Mouse (Mus musculus): ENCODE measurements around the gene F2rl1.

Gene F2rl1

DNA sequence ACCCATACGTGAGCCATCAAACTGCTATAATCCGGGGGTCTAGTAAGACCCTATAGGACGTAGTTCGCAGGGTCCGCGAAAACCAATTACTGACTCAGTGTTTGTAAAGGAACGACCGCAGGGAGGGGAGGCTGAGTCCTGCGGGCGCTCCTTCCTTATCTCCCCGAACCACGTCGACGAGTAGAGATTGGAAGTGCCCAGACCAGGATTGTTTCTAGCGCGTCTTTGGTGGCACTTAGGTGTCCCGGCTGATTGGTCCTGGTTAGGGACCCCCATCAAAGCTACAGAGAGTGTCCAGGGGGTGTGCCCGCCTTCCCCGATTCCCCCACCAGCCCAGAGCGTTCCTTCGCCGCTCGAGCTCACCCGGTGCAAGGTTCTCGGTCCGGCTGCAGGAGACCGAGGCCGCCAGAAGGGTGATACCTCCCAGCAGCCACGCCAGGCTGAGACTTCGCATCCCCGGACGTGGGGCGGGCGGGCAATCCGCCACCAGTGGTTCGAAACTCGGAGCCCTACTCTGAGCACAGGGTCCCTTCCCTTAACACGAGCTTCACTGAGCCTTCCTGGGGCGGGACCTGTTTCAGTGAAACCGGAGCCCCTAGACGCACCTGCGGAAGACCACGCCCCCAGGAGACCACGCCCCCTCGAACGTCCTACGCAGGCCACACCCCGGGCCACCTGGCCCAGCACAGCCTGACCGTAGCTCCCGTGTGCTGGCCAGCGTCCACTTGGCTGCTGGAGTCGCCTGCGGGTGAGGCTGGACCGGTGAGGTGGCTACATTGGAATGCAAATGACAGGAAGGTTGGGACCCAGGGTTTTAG lies at the start of gene F2rl1:
TSS of gene F2rl1 (minus strand) at position 554 of the 818 bp plus-strand sequence.
- DNase-seq (ENCODE audit: low read depth), result peak; percentile 74

DNA sequence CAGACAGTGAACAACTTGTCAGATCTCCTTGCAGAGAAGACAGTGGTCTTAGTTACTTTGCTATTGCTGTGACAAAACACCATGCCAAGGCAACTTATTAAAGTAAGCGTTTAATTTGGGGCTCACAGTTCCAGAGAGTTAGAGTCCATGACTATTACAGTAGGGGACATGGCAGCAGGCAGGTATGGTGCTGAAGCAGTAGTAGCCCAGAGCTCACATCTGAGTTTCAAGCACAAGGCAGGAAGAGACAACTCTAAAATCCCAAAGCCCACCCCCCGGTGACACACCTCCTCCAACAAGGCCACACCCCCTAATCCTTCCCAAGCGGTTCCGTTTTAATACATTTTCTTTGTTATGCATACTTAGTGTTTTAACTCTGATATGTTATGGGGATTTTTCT lies 45.9 kb upstream of the F2rl1 start:
- no peak for DNase-seq (ENCODE audit: low read depth)

DNA sequence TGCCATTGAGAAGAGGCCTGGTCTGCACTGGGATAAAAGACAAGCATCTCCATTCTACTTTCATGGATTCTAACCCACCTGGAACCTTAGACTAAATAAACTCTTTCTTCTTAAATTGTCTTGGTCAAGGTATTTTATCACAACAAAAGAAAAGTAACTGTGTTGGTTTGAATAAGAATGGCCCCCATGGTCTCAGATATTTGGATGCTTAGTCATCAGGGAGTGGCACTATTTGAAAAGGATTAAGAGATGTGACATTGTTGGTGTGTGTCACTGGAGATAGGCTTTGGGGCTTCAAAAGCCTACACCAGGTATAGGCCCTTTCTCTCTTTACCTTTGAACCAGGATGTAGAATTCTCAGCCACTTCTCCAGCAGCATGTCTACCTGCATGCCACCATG lies 44.3 kb upstream of the F2rl1 start:
- no peak for DNase-seq (ENCODE audit: low read depth)

DNA sequence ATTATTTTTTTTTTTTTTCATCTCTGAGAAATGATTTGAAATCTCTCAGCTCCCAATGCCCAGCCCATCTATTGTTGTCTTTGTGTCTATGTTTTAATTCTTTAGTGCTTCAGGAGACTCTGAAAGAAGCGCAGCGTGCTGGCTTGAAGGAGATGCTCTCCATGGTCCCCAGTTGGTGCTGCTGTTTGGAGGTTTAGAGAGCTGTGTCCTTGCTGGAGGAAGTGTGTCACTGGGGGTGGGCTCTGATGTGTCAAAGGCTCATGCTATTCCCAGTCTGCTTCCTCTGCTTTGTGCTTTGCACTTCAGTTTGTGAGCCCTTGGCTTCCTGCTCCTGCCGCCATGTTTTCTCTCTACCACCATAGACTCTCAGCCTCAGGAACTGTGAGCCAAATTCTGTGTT lies 43.3 kb upstream of the F2rl1 start:
- no peak for DNase-seq (ENCODE audit: low read depth)

DNA sequence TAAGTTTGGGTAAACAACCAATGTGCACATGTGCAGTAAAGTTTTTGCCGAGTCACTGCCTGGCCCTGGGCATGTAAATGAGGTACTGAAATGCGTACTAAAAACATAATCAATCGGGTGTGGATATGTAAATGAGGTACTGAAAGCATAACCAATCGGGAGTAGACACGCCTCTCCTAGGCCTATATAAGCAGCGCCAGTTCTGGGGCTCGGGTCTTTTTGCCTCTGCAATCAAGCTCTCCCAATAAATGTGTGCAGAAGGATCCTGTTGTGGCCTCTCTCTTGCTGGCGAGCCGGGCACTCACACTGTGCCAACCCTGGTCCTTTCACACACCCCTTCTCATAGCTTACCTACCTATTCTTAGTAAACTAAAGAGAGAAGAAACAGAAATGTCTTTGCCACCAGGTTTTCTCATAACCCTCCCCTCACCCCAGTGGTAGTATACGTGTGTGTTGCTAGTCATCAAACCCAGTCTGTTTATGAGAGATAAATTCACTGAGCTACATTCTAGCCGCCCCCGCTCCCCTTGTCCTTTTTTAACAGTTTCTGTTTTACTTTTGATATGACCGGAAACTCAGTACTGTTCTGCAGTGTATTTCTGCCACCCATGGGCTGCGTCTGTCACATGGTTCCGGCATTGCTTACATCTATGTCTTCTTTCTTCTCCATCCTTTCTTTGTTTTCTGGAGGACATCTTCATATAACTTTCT lies 42.0 kb upstream of the F2rl1 start:
- peak; percentile 29 for DNase-seq (ENCODE audit: low read depth)

DNA sequence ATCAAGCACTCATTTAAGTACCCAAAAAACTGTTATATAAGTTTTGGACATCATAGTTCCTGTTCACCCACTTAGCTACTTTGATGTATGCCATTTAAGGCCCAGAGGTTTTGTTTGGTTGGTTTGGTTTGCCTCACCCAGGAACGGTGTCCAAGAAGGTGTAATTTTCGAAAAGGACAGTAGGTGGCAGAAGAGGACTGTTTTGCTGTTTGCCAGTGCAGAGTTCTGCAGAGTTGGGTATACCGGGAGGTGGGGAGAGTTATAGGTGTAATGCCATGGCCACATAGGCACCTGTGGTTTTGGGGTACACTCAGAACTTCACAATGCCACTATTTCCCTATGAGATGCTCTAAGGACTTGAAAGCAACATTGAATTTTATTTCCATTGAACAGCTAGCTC lies 38.7 kb upstream of the F2rl1 start:
- DNase-seq (ENCODE audit: low read depth), result peak; percentile 91

DNA sequence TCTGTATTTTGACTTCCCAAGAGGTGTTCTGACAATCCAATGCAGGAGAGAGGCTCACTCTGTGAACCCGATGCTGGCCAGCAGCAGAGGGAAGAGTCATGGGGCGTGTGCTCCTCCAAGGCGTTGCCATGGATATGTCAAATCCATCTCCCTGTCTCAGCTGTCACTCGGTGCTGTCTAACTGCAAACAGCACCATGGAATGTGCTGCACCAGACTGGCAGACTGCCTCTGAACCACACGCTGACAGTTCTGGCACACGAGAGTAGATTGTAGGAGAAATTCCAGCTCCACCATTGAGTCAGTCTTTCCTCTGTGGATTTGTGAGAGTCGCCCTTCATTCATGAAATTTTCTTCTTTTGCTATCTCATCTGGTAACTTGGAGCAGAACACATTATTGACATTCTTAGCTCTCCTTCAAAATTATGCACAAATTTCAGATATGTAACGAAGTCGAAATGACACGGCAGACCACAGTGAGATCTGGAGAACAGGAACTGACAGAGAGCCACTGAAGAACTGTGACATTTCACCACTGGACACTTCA lies 38.1 kb upstream of the F2rl1 start:
- DNase-seq (ENCODE audit: low read depth), result no peak

DNA sequence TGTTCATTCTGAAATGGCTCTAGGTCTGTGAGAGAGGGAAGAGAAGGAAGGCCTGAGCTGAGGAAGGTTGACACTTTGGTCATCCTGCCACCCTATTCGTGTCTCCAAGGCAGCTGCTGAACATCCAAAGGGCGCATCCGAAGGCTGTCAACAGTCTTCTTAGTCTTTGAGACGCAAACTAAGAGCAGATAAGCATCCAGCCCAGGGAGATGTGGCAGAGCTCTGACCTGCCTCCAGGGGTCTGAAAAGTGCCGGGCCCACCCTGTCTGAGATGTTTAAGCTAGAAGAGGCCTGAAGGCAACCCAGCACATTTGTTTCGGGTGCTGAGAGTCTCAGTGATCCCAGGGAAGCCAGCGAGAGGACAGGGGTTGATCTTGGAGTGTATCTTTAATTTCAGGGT lies 32.3 kb upstream of the F2rl1 start:
- no peak for DNase-seq (ENCODE audit: low read depth)

DNA sequence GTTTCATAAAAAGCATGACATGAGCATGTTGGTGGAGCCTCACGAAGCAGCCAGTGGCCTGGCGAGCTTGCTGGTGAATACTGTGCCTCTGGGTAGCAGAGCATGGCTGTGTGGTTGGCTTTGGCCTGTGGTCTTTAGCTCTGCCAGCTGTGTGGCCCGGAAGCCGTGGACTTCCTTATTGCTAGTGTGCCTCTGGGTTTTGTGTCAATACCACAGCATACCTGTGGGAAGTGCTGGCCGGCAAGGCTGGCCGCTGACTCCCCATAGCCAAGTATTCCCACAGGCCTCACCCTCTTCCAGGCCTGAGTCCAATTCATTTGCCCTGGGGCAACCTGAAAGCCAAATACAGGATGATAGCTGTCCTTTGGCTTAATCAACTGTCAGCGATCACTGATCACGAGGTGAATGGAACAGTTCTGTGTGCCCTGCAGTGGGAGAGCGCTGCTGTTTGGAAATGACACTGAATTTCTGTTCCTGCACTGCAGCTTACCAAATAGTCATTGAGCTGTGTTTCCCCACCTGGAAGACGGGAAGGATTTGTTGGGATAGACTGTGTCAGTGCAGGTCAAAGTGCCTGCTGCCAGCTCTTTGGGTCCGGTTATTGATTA lies 29.0 kb upstream of the F2rl1 start:
- DNase-seq (ENCODE audit: low read depth), result no peak

DNA sequence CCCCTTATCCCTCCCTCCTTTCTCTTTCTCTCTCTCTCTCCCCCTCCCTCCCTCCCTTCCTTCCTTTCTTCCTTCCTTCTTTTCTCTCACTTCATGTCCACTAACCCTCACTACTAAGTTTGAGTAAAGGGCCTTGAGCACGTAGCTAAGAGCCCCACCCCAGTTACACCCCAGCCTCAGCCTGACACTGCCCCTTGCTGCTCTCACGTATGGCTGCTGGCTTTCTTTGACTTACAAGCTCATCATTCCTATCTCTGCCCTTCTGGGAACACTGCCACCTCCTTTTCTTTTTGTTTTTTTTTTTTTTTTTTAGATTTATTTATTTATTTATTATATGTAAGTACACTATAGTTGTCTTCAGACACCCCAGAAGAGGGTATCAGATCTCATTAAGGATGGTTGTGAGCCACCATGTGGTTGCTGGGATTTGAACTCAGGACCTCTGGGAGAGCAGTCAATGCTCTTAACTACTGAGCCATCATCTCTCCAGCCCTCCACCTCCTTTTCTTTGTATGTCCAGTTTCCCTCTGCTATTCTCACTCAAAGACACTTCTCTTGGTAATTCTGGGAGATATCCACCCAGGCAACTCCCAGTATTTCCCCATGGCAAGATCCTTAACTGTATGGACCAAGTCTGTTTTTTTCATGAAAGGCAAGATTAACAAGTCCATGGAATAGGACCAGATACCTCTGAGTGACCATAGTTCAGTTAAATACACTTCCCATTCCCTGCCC lies 25.8 kb upstream of the F2rl1 start:
- no peak for DNase-seq (ENCODE audit: low read depth)

DNA sequence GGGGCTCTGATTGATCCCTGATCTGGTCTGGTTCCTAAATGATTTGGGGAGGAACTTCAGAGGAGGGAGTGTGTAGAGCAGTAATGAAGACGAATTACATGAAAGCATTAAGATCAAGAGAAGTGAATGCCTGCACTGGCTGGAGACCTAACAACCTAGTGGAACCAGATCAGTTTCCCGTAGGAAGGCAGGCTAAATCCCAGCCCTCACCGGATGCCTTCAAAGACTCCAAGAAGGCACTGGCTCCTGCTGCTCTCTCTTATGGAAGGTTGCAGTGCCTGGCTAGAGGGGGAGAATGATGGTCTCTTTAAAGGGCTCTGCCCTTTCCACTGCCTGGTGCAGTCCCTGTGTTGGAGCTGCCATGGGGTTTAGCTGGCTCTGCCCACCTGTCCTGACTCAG lies 24.4 kb upstream of the F2rl1 start:
- DNase-seq (ENCODE audit: low read depth), result no peak

DNA sequence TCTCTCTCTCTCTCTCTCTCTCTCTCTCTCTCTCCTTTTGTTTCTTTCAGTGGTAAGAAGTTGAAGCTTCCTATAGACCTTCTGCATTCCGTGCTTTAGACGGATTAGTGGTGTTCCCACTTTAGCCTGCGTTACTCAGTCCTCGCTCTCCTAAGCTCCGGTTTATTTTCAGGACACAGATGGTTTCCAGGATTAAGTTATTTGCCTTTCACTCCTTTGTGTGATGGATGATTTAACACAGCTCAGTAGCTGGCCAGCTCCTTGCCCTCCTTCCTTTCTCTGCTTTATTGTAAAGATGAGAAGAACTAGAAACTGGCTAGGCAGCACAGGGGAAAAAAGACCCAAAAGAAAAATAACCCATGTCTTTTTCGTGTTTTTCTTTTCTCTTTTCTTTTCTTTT lies 23.8 kb upstream of the F2rl1 start:
- DNase-seq (ENCODE audit: low read depth), result no peak

DNA sequence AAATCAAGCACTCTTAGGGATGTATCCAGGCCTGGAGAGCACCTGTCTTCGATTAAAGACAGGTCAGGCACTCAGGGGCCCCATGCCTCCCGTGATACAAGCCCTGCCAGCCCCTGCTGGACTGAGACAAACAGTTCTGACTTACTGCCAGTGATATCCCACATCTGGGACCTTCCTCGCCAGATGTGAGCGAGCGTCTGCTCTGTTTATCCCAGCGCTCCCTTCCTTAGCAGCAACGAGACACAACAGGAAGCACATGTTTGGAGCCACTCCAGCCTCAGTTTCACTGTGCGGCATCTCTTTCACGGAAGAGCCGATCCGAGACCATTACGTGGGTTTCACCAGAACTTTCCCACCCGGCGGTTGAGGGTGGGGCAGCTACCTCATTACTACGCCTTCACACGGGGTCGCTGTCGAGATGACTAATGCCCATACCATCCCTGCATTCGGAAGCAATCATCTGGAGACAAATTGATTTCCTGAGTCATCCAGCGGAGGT lies 23.3 kb upstream of the F2rl1 start:
- no peak for DNase-seq (ENCODE audit: low read depth)

DNA sequence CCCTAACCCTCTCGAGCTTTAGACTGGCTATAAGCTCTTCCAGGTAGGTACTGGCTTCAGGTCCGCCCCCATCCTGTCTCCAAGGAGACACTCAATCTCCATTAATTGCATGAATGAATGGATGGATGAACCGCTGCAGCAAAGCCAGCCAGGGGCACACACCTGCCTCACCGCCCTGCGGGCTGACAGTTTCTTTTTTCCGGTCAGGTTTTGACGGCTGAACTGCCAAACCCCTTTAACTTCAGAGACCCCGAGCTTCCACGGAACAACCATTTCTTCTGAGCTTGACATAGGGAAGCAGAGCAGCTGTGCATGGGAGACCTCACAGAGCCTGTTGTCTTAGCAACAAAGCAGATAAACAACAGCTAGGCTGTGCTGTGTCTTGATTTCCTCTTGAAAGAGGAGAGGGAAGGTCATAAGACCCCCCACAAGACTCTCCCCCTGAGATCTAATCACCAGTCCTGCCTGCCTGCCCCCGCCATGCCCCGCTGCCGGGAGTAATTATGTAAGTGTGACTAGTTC lies 22.1 kb upstream of the F2rl1 start:
- DNase-seq (ENCODE audit: low read depth), result no peak

DNA sequence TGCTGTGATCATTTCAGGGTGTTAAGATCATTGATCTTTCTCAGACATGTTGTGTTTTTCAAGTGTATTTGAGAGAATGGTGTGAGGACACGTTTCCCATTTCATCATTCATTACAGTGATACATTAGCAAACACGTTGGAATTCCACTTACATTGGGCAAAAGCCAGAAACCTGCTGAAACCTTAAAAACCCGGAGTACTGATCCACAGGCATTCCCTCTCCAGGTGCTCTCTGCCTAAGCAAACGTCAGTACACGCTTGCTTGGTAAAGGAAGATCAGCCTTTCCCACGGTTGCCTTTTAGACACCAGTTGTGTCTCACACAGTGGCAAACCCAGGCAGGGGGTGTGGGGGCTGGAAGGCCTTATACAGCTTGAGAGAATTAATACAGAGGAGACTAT lies 21.2 kb upstream of the F2rl1 start:
- no peak for DNase-seq (ENCODE audit: low read depth)

DNA sequence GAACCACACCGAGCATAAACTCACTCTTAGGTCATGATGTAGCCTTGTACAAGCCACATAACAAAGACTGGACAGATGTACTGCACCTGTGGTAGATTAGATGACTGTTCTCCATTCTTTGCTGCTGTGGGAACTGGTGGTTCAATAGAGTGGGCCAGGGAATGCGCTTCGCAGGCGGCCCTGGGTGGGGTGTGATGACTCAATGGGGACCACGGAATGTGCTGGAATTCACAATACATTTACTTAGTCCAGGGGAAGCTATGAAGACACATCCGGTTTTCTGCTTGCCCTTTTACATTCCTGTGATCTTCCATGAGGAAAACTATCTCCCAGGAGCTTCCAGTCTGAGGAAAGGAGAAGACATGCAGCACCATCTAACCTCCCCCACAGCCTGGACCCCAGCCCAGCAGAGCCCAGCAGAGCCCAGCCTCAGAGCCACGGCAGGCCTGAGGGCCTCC lies 20.7 kb upstream of the F2rl1 start:
- DNase-seq (ENCODE audit: low read depth), result no peak

DNA sequence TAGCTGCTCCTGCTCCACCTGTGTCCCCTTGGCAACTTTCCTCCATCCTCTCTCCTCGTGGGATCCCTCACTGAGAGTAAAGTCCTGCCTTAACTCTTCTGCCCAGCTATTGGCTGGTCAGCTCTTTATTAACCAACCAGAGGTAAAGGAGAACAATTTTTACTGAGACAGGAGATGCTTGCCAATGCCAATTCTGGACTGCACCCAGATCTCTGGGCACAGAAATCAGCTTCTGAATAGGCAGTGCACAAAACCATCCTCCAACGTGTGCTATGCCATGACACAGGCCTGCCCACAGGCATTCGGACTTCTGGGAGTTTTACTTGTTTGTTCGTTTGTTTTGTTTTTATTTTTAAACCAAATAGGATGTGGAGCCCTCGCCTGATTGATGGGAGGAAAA lies 13.0 kb upstream of the F2rl1 start:
- no peak for DNase-seq (ENCODE audit: low read depth)

DNA sequence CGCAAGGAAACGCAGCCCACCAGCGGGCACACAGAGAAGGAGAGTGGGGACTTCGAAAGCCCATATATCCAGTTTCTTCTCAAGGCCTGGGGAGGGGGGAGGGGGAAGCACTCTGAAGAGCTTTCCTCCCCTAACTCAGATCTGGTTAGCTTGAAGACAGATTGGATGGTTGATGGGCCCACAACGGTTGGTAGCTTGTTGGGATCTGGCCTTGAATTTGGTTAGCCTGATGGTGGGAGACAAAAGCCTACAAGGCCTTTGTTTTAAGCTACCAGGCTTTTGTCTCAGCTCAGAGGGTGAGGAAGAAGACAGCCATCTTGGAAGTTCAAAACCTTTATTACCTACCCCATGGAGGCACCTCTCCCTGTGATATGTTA lies 11.1 kb upstream of the F2rl1 start:
- DNase-seq (ENCODE audit: low read depth), result no peak

DNA sequence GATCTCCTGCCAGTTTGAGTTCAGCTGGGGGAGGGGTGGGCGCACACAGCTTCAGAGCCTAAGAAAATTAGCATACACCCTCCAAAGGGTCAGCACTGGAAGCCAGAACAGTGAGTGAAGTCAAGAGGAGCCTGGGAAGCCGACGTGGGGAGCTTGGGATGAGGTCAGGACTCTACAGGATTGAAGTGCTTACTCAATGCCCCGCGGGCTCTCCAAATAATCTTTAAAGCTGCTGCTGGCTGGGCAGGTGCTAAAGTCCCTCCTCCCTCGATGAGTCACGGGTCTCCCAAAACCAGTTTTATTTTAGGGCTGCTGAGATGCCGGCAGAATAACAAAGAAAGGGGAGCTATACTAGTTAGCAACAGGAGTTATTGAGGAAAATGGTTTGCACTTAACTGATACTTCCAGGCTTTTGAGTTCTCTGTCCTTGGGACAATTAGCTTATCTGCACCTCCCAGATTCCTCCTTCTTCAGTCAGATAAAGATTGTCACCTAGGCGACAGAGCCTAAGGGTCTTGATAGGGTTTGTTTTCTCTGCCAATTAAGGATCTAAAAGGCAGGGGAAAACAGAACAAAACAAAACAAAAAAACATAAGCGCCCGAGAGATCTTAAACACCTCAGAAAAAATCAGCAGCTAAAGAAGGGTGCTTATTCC lies 10.6 kb upstream of the F2rl1 start:
- no peak for DNase-seq (ENCODE audit: low read depth)

DNA sequence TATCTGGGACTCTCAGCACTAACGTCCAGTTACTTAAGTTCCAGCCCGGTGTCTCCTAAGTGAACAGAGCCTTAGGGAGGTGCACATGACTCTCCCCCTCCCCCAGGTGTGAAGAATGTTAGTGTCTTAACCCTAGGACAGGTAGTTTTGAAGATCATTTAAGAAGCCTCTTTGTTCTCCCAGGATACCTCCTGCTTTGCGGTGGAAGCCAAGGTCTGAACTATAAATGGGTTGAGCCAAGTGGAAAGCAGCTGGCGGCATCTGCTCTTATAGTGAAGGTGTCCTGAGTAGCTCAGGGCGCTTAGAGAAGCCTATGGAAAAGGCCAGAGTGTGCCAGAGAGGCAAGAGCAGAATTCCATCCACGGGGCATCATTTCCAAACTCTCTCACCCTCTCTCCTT lies 10.0 kb upstream of the F2rl1 start:
- DNase-seq (ENCODE audit: low read depth), result no peak

DNA sequence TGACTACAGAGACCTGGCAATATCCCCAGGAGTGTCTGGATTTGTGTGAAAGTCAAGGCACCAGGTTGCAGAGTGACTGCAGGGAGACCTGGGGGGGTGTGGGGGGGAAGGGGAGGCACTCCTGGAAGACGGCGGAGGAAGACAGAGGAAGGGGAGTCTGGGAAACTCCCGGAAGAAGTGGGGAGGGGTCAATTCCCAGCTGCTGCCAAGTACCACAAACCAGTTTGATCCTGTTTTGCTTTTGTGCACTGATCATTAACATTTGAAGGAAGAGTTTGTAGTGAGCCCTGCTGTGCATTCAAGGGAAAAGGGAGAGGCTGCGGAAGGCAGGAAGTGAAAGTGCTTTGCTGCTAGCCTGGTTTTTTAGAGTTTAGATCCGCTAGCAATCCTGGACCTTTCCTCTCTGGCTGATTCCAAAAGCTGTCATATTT lies 9.1 kb upstream of the F2rl1 start:
- no peak for DNase-seq (ENCODE audit: low read depth)
